Mouse (Mus musculus): ENCODE measurements at regions not wholly inside any gene's neighbourhood (a gene's known extent, or its start where the extent isn't known, plus 50 kb on each side); places are given as distances from the start of the nearest gene placed in this dataset.

- DNase-seq (ENCODE audit: low read depth, low spot score) = no peak
These were observed 51.3 kb upstream of the Nhs start for GRCm38 (mm10) chrX:162210848-162211247.
